Mouse (Mus musculus): ENCODE measurements around the gene 1190002N15Rik.

GRCm38 (mm10) chr9:94511139-94511538 is 26.7 kb downstream of the 1190002N15Rik start:
- TF ChIP-seq CTCF (IDR thresholded peaks at IDR 0.05) = no peak
- TF ChIP-seq EP300 (IDR thresholded peaks at IDR 0.05) = no peak

All from lung, postnatal 0 days (tissue).